Mouse (Mus musculus): ENCODE data around the gene Gm9887.
"Not testable (repeated sequence)": the region's sequence is repeated elsewhere in the genome, so short reads cannot be mapped to it uniquely, and the experiment has no call there.

Gene Gm9887

GRCm38 (mm10) chr12:69386281-69386732, 14.0 kb upstream of the Gm9887 start:
- not testable (repeated sequence) for DNase-seq (ENCODE audit: low spot score in 2 of 2)

DNA sequence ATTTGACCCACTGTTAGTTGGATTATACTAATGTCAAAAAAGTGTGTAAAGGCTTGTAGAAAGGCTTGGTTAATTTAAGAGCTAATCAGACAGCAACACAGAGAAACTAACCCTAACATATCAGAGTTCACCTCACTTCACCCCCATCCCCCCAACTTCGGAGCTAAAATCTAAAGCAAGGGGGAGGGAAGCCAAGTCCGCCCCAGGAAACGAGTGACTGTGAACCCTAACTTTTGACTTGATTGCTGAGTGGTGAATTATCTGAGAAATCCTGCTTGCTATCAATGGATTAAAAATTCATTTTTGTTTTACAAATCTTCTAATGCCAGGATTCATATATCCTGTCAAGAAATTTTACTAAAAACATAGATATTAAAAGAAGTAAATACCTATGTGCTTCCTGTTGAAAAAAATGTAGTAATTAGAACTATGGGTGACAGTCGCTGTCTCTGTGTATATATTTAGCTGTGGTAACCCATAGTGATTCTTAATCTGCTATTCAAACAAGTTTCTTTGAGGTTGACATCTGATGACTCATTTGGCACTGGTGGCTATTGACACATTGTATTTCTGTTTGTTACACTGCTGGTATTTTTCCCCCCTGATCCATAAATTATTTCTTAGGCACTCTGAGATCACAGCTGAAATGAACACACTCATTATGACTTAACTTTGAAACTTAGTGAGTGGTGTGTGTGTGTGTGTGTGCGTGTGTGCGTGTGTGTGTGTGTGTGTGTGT, 13.5 kb upstream of the Gm9887 start:
- no peak for DNase-seq (ENCODE audit: low spot score in 2 of 2)

- DNase-seq (ENCODE audit: low spot score in 2 of 2), result no peak
These were observed 12.3 kb upstream of the Gm9887 start for GRCm38 (mm10) chr12:69384606-69385005.

DNA sequence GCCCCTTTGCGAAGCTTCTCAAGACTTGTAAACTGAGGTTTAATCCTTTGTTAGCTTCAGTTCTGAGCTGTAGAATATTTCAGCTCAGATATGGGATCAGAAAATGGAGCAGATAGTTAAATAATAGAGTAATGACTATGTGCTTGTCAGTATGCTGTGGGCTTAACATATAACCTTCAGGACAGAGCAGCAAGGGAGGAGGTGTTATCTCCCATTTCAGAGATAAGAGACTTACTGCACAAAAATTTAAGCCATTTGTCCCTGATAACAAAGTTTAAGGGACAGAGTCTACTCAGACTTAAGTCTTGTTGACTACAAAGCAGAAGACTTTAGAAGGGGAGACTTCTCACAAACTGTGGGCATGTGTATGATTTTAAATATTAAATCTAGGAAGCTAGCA, 10.6 kb upstream of the Gm9887 start:
- no peak for DNase-seq (ENCODE audit: low spot score in 2 of 2)

- no peak for DNase-seq (ENCODE audit: low spot score in 2 of 2)
These were observed 6.5 kb upstream of the Gm9887 start for GRCm38 (mm10) chr12:69378558-69379454.

DNA sequence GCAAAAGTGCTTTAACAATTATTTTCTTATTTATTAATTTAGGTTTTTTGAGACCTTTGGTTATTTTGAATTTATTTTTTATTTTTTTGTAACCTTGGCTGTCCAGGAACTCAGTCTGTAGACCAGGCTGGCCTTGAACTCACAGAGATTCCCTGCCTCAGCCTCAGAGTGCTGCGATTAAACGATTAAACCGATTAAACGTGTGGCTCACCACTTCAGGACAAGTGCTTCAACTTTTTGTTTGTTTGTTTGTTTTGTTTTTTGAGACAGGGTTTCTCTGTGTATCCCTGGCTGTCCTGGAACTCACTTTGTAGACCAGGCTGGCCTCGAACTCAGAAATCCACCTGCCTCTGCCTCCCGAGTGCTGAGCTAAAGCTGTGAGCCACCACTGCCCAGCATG, 5.4 kb upstream of the Gm9887 start:
- not testable (repeated sequence) for DNase-seq (ENCODE audit: low spot score in 2 of 2)

- no peak for DNase-seq (ENCODE audit: low spot score in 2 of 2)
These were observed 4.9 kb upstream of the Gm9887 start for GRCm38 (mm10) chr12:69377188-69377587.

DNA sequence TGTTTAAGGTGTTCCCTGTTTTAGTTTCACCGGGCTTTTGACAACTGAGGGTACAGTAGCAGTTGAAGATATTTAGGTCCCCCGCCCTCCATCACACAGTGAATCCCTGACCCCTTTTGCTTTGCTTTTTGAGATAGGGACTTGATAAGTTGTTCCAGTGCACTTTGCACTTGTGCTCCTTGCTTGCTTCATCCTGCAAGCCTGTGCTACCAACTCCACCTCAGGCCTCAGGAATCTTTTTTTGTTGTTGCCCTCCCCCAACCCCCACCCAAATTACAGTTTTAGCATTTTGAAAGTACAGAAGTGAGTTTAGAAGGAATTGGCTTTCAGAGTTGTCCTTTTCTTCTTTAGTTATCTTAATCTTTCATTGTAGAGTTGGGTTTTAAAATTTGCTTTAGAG, 3.9 kb upstream of the Gm9887 start:
- DNase-seq (ENCODE audit: low spot score in 2 of 2), result no peak

DNA sequence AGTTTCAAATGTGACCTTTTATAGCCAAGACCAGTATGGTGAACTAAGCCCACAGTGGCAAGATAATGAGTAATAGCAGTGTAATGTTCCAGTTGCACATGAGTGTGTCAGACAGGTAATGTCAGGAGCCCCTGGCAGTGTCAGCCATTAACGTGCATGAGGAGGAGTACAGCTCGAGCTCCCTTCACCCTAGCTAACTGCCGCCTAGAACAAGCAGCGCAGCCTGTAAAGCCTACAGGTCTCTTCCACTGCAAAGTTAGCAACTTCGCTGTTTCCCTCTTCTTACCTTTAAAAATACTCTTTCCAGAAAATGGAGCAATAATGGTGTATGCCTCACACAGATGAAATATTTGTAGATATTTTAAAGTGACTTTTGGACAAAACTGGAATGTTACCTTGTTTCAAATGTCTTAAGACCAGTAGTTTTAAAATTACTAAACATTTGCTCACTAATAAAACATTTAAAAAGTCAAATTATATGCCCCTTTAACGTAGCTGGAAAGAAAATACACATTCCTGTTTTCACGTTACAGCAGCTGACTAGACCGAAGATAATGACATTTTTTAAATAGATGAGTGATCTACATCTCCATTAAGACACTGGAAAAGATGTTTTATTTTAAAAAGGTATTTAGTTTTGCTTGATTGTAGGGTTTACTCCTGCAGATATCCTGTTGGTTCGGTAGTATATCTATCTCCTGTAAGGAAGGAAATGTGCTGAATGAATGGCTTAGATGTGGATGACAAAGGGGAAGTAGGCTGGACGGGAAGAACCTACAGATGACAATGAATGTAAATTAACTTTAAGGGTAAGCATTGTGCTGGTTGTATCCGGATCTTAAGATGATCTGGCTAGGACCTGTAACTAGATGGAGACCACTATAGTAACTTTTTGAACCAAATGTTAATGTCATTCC, 1.9 kb upstream of the Gm9887 start:
- DNase-seq (ENCODE audit: low spot score in 2 of 2), result no peak

DNA sequence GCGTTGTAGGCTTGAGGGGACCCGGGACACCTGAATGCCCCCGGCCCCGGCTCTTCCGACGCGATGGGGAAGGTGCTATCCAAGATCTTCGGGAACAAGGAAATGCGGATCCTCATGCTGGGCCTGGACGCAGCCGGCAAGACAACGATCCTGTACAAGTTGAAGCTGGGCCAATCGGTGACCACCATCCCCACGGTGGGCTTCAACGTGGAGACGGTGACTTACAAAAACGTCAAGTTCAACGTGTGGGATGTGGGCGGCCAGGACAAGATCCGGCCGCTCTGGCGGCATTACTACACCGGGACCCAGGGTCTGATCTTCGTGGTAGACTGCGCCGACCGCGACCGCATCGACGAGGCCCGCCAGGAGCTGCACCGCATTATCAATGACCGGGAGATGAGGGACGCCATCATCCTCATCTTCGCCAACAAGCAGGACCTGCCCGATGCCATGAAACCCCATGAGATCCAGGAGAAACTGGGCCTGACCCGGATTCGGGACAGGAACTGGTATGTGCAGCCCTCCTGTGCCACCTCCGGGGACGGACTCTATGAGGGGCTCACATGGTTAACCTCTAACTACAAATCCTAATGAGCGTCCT, 573 bp upstream of the Gm9887 start:
- DNase-seq (ENCODE audit: low spot score in 2 of 2), result no peak

DNA sequence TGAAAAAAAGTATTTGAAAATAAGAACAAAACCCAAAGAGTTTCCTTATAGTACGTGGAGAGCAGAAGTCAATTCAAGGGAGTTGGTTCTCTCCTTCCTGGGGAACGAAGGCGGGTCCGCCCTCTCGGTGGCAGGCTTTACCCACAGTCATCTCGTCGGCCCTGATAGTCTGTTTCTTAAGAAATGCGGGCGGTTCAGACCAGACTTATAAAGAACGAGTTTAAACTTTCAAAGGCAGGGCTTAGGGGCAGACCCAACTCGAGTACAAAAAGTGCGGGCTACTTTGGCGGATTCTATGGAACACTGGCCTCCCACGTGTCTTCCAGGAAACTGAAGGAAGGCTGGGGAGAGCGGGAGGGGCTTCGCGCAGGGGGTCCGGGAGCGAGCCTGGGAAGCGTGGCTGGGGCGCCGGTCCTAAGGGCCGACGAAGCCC, 821 bp downstream of the Gm9887 start:
- no peak for DNase-seq (ENCODE audit: low spot score in 2 of 2)

DNA sequence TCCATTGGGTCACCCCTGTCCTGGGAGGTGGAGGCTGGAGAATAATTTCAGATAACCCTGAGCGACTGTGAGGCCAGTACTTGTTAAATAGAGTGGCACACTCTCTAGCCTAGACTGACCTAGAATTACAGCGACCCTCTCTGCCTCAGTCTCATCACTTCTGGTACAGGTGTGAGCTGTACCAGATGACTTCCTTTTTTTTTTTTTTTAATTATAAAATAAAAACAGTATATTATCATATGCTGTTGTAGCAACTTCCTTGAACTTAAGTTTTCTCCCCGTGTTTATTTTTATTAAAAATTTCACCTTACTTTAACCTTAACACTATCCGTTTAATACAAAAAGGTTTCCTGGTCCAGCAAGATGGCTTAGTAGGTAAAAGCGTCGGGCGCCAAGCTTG, 1.3 kb downstream of the Gm9887 start:
- DNase-seq (ENCODE audit: low spot score in 2 of 2), result no peak

DNA sequence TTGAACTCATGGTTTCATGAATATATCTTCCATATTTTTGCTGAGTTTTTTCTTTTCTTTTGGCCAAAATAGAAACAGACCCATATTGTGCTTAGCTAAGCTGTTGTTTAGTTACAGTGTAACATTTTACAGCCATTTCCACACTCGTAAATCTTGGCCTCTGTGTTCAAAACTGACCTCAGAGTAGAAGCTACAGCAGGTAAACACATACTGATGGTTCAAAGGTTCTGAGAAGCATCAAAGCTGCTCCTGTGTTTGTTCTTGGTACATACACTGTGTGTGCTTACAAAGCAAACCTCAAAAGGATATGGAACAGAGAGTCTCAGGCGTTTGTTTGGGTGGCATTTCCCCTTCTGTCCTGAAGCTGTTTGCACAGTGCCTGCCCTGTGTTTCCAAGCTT, 4.7 kb downstream of the Gm9887 start:
- no peak for DNase-seq (ENCODE audit: low spot score in 2 of 2)

DNA sequence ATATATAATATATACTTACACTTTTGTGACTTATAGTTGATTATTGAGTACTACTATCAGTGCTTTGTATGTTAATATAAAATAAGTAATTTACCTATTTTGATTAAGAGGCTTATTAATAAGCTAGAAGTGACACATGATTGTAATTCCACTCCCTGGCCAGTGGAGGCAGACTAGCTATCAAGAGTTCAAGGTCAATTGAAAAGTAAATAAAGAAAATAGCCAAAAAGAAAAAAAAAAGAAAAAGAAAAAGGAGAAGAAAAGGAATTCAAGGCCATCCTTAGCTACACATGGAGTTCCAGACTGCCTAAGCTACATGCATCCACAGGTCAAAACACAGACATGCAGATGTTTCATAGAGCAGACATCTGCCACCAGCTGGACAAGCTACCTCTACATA, 5.8 kb downstream of the Gm9887 start:
- DNase-seq (ENCODE audit: low spot score in 2 of 2), result no peak

GRCm38 (mm10) chr12:69365757-69366156, 6.5 kb downstream of the Gm9887 start:
- no peak for DNase-seq (ENCODE audit: low spot score in 2 of 2)

- DNase-seq (ENCODE audit: low spot score in 2 of 2), result peak; percentile 88 to 89
These were observed 8.1 kb downstream of the Gm9887 start for GRCm38 (mm10) chr12:69363899-69364762.

DNA sequence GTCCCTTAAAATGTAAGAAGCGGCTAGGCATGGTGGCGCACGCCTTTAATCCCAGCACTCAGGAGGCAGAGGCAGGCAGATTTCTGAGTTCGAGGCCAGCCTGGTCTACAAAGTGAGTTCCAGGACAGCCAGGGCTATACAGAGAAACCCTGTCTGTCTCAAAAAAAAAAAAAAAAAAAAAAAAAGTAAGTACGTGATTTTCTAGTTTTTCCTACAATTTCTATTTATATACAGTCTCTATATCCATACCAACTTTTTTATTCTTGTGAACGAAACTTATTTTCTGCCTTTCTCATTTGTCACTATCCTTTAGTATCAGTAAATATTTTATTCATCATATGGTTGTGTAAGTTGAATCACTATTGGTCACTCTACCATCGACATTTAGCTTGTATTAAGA, 9.1 kb downstream of the Gm9887 start:
- not testable (repeated sequence) for DNase-seq (ENCODE audit: low spot score in 2 of 2)

- DNase-seq (ENCODE audit: low spot score in 2 of 2), result no peak
These were observed 9.9 kb downstream of the Gm9887 start for GRCm38 (mm10) chr12:69362388-69362787.

GRCm38 (mm10) chr12:69361919-69362318, 10.3 kb downstream of the Gm9887 start:
- DNase-seq (ENCODE audit: low spot score in 2 of 2), result no peak
